Mouse (Mus musculus) liver, postnatal 0 days (tissue): ENCODE measurements around the gene Ints4.

Source experiments
- CTCF ChIP-seq: sonication (generic); IDR thresholded peaks from 2 replicates; pipeline ENCODE4 v1.5.1; 2016; ENCODE audit warnings: antibody characterized with exemption, low read depth
- EP300 ChIP-seq: IDR thresholded peaks from 2 replicates; pipeline ENCODE4 v1.6.1; 2016; ENCODE audit warnings: antibody characterized with exemption, low read depth, mild to moderate bottlenecking

DNA sequence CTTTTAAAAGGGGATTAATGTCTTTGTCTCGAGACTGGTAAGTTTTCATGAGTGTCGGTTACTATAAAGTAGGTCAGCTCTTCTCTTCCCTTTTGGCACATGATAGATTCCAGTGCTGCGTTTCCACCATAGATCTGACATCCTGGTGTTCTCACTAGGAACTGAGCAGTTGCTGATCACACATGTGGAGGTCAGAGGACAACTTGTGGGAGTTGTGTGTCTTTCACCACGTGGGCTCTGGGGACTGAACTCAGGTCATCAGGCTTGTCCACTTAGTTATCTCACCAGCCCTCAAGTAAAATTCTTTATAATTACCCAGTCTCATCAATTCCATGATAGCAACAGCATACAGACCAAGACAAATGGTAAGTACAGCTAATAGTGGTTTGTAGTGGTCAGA, 88.6 kb downstream of the Ints4 start:
- TF ChIP-seq EP300: no peak
- no peak for TF ChIP-seq CTCF
